Mouse (Mus musculus) limb, embryonic 10.5 days (tissue): ENCODE data around the gene Pskh1. TPM values are rescaled to one million over a fixed set of nuclear protein-coding genes. Genes with fewer than 3 reads are reported as not detected.

Experiments used
- DNase-seq: peaks from one replicate; pipeline ENCODE4 v3.0.0-alpha.2; 2017; ENCODE audit warnings: low spot score
- H3K27ac ChIP-seq: fragments of 300-500 bp; sonication (generic); 2 replicates; pipeline ENCODE4 v1.5.1; 2016; ENCODE audit warnings: mild to moderate bottlenecking
- H3K27me3 ChIP-seq: fragments of 300-500 bp; sonication (generic); 2 replicates; pipeline ENCODE4 v1.6.1; 2016; ENCODE audit warnings: low read depth, mild to moderate bottlenecking; ENCODE audit not compliant: poor library complexity, severe bottlenecking
- H3K36me3 ChIP-seq: fragments of 300-500 bp; sonication (generic); 2 replicates; pipeline ENCODE4 v1.6.1; 2016; ENCODE audit warnings: mild to moderate bottlenecking, moderate library complexity
- H3K4me1 ChIP-seq: fragments of 300-500 bp; sonication (generic); 2 replicates; pipeline ENCODE4 v1.6.1; 2016
- H3K4me3 ChIP-seq: fragments of 300-500 bp; sonication (generic); 2 replicates; pipeline ENCODE4 v1.5.1; 2016; ENCODE audit warnings: mild to moderate bottlenecking, moderate library complexity
- H3K9me3 ChIP-seq: fragments of 300-500 bp; sonication (generic); replicated peaks from 2 replicates; pipeline ENCODE4 v1.6.1; 2016; ENCODE audit warnings: mild to moderate bottlenecking
- WGBS: fragments of 180-500 bp; shearing (Covaris S2); methylation state at CpG from one replicate; pipeline ENCODE4 v1.1.7; 2016; 5-methylcytosine and 5-hydroxymethylcytosine counted together
- polyA plus RNA-seq: library from polyadenylated mRNA; unstranded; fragments of >200 nt; fragmentation: Nextera tagmentation; extraction: Ambion mirVana; gene quantifications from 2 replicates; pipeline ENCODE4 v1.2.1, GENCODE M21; 2016

The Pskh1 gene
- polyA plus RNA-seq, 1 experiment from 2014 or later: 45.9 TPM

- no peaks in the 10 kb centered on the region for H3K9me3 ChIP-seq
- H3K4me3 ChIP-seq: no peak overlapping the region
- no peak overlapping the region for H3K27ac ChIP-seq
- H3K4me1 ChIP-seq: no peaks in the 10 kb centered on the region
- peaks cover 61% of the 10 kb centered on the region for H3K36me3 ChIP-seq
- no peaks in the 10 kb centered on the region for H3K27me3 ChIP-seq
- DNase-seq: no peak
- WGBS: 93% methylated on average over 3 of the region's 3 CpGs
Observed at GRCm38 (mm10) chr8:105919390-105919789, 19.1 kb downstream of the Pskh1 start.

DNA sequence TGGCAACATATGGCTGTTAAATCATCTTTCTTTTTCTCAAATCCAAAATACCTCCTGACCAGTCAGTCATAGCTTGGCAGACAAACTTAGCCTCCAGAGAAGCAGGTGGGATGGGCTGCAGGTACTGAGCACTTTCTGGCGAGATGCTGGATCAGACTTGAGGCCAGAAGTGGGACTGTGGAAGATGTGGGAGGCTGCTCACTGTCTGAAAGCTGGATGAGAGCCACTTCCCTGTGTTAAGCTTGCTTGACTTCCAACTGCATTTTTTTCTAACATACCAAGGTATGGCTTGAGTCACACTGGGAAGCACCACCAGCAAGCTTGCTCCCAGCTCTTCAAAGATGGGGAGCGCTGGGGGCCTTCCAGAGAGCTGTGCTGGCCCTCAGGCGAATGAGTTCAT lies 24.9 kb downstream of the Pskh1 start:
- WGBS: 72% methylated on average over 3 of the region's 3 CpGs
- Histone ChIP-seq H3K4me1 (no peaks in the 10 kb centered on the region), H3K27ac (no peak overlapping the region), H3K27me3 (no peaks in the 10 kb centered on the region), H3K36me3 (peaks cover 40% of the 10 kb centered on the region), H3K4me3 (no peak overlapping the region), H3K9me3 (no peaks in the 10 kb centered on the region)
- DNase-seq: no peak

DNA sequence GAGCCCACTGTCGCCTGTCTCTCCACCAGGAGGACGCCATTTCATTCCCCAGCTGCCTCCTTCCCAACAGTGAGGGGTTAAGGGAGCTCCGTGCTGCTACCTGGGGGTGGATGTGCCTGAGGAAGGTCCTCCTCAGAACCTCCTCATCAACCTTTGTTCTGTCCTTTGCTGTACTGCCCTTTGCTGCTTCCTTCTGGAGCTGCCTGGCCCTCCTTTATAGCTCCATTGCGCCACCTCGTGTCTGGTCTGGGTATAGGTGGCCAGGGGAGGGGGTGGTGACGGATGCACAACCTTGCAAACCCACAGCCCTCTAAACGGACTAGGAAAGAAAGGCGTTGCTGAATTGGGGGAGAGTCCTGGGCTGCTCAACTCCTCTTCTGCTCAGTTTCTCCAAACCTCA lies 30.4 kb downstream of the Pskh1 start:
- 15% methylated on average over 8 of the region's 8 CpGs for WGBS
- Histone ChIP-seq H3K9me3 (no peaks in the 10 kb centered on the region), H3K4me1 (peaks cover 6% of the 10 kb centered on the region), H3K36me3 (peaks cover 36% of the 10 kb centered on the region), H3K27me3 (no peaks in the 10 kb centered on the region), H3K27ac (peak overlapping the region; percentile 72), H3K4me3 (no peak overlapping the region)
- peak; percentile 90 for DNase-seq

DNA sequence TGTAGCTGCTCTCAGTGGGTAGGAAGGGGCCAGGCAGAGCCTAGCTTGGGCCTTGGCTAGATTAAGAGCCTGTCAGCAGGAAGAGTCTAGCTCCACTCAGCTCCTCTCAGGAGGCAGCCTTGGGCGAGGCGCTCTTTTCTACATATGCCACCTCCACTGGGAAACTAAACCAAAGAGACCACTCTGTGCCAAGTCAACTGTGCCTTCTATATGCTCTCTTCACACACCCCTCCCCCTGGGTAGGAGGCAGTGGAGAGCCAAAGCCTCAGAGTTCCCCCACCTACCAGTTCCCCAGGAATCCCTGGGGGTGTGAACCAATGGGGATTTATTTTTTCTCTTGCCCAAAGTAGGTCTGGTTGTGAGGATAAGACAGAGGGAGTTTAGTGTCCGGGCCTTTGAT lies 31.0 kb downstream of the Pskh1 start:
- Histone ChIP-seq H3K36me3 (peaks cover 32% of the 10 kb centered on the region), H3K4me1 (peaks cover 13% of the 10 kb centered on the region), H3K4me3 (no peak overlapping the region), H3K27ac (no peak overlapping the region), H3K9me3 (no peaks in the 10 kb centered on the region), H3K27me3 (no peaks in the 10 kb centered on the region)
- WGBS: 95% methylated on average over 3 of the region's 3 CpGs
- no peak for DNase-seq

DNA sequence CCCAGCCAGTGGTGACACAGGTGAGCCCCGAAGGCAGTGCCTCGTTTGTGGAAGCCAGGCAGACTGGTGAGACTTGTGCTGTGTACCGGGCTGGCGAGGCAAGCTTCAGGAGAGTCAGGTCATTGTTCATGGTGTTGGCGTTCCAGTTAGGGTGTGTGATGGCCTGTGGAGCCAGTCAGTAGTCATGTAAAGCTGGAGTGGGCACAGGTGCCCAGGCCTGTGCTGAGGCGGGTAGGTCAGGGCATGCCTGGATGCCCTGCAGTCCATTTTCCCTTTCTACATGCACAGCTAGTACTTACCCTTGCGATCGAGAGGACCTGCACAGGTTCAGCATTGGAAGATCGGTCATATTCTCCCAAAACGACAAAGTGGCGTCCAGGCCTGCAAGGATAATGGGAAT lies 32.3 kb downstream of the Pskh1 start:
- no peaks in the 10 kb centered on the region for H3K9me3 ChIP-seq
- WGBS: 94% methylated on average over 11 of the region's 11 CpGs
- H3K36me3 ChIP-seq: peaks cover 27% of the 10 kb centered on the region
- no peak overlapping the region for H3K27ac ChIP-seq
- H3K4me1 ChIP-seq: peaks cover 23% of the 10 kb centered on the region
- no peak overlapping the region for H3K4me3 ChIP-seq
- no peaks in the 10 kb centered on the region for H3K27me3 ChIP-seq
- DNase-seq: no peak

GRCm38 (mm10) chr8:105933762-105934161 lies 33.5 kb downstream of the Pskh1 start, which contains the start of gene Ctrl:
Gene Ctrl (minus strand): TSS chr8:105933862.
- DNase-seq: no peak
- H3K9me3 ChIP-seq: no peaks in the 10 kb centered on the region
- no peak within 1 kb of the TSS for H3K4me3 ChIP-seq
- H3K27me3 ChIP-seq: no peaks in the 10 kb centered on the region
- 83% methylated on average over 2 of the region's 2 CpGs for WGBS
- peaks cover 33% of the 10 kb centered on the region for H3K4me1 ChIP-seq
- peaks cover 26% of the 10 kb centered on the region for H3K36me3 ChIP-seq
- H3K27ac ChIP-seq: no peak within 1 kb of the TSS

DNA sequence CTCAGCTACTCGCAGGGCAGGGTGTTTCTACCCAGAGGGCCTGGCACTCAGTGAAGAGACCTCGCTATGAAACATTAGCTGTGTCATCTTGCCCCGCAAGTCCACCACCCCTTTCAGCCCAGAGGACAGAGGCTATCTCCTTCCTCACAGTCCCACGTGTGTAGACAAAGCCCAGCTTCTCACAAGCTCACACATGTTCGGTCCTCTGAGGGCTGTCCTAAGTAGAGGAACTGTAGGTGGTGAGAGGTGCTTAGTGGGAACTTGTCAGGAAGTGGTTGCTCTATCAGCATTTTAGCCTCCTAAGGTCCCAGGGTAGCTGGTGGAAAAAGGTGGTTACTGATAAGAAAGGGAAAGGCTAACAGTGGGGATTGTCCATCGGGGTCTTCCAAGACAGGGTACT lies 34.9 kb downstream of the Pskh1 start:
- Histone ChIP-seq H3K27ac (no peak overlapping the region), H3K4me3 (no peak overlapping the region)
- WGBS: 88% methylated on average over 6 of the region's 6 CpGs

DNA sequence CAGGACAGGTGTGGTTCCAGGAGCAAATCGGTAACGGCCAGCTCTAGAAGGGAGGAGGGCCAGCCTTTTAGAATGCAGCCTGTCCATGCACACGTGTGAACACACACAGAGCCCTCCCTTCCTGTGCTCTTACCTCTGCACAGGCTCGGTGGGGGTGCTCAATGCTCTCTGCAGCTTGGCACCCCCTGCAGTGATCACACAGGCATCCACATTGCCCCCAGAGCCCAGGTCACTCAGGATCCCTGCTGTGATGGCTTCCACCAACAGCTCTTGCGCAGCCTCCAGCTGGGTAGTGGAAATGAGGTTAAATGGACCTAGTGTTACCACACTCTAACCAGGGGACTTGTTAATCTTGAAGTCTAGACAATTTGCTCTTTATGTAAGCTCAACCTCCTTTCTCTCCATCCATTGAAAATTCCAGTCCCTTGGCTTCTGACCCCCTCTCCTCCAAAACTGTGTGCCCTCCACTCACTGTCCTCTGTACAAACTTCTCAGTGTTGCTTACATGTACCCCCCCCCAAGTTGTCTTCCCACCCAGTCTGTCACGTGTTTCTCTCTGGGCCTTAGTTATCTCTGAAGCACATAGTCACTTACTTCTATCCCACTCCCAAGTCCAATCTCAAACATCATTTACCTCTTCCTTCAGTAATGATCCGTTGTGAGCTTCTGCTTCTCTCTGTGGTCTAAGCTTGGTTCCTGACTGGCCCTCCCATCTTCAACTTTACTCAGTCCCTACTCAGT lies 35.8 kb downstream of the Pskh1 start:
- Histone ChIP-seq H3K36me3 (peaks cover 24% of the 10 kb centered on the region), H3K27me3 (no peaks in the 10 kb centered on the region), H3K27ac (peak overlapping the region; percentile 89), H3K4me3 (peak overlapping the region; percentile 83), H3K4me1 (peaks cover 33% of the 10 kb centered on the region), H3K9me3 (no peaks in the 10 kb centered on the region)
- 38% methylated on average over 7 of the region's 7 CpGs for WGBS
- no peak for DNase-seq

More for the DNA sequence above, 34.9 kb downstream of the Pskh1 start:
- DNase-seq: no peak
- Histone ChIP-seq H3K27me3 (no peaks in the 10 kb centered on the region), H3K36me3 (peaks cover 26% of the 10 kb centered on the region), H3K4me1 (peaks cover 33% of the 10 kb centered on the region), H3K9me3 (no peaks in the 10 kb centered on the region)

DNA sequence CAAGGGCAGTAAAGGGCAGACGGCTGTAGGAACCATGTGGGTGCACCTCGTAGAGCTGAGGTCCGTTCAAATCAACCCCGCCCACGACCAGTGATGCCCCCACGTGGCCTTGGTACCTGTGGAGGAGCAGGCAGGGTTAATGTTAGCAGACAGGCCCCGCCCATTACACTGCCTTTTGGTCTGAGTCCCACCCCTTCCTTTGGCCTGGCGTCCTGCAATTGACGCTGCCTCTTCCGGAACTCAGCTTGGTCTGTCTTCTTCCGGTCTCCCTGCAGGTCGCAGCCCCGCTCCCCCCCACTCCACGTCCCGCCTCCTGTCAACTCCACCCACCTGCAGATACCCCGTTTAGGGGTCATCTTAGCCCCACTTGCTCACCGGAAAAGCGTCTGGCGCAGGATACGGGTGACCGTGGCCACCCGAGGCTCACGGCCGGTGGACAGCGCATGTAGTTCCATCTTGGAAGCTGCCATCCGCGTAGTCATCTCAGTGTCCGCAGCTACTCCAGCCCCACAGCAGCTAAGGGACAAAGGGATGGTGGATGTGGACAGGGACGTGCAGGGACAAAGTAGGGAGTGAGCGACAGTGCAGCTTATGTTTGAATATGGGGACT lies 36.7 kb downstream of the Pskh1 start:
- H3K27me3 ChIP-seq: no peaks in the 10 kb centered on the region
- H3K4me3 ChIP-seq: peak overlapping the region; percentile 83
- DNase-seq: peak; percentile 90
- H3K27ac ChIP-seq: peak overlapping the region; percentile 89
- no peaks in the 10 kb centered on the region for H3K9me3 ChIP-seq
- H3K4me1 ChIP-seq: peaks cover 33% of the 10 kb centered on the region
- under 1% methylated on average over 30 of the region's 30 CpGs for WGBS
- H3K36me3 ChIP-seq: peaks cover 25% of the 10 kb centered on the region

DNA sequence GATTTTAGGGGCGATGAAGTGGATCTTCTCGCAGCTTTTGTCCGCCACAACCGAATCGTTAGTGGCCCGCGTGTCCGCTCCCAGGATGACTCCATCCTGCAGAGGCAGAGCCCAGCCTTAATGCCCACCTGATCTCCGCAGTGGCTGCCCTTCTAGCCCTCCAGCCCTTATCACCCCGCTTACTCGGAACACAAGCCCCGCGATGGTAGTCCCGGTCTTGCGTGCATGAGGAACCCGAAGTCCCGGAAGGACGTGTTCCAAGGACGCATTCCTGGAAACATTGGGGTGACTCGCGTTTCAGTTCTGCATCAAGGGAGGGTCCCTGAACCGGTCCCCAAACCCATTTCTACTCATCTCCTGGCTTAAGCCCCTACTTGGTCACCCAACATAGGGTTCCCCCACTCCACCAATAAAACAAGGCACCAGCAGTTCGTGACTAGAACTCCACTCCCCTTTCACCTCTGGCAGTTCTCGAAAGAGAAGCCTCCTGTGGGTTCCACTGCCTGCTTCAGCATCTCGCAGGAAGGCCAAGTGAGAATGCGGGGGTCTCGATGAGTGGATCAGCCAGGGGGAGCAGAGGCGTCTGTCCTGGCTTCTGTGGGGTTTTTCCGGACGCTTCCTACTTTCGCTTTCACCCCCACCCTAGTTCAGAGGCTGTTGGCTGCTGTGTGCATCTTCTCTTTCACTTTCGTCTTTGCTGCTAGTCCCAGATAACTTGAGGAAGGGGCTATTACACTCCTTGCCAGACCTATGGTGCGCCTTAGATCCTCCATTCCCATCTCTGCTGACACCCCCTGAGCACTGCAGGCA lies 37.5 kb downstream of the Pskh1 start:
- H3K4me3 ChIP-seq: peak overlapping the region; percentile 83
- H3K9me3 ChIP-seq: no peaks in the 10 kb centered on the region
- DNase-seq: peak; percentile 44
- H3K27ac ChIP-seq: peak overlapping the region; percentile 89
- H3K4me1 ChIP-seq: peaks cover 33% of the 10 kb centered on the region
- no peaks in the 10 kb centered on the region for H3K27me3 ChIP-seq
- WGBS: 1% methylated on average over 33 of the region's 33 CpGs
- peaks cover 28% of the 10 kb centered on the region for H3K36me3 ChIP-seq

DNA sequence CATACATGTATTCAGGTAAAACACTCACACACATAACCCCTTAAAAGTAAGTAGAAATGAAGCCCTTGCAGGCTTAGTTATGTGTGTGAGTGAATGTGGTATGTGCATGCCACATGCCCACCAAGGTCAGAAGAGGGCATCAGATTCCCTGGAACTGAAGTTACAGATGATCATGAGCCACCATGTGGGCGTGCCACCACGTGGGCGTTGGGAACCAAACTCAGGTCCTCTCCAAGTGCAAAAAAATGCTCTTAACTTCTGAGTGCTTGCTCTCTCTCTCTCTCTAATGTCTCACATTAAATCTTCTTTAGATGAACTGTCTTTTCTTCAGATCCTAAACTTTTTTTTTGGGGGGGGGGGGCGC lies 38.0 kb downstream of the Pskh1 start, which contains the start of gene Psmb10:
Gene Psmb10 (minus strand): TSS at position 139 of the 364 bp plus-strand sequence.
- H3K4me1 ChIP-seq: peaks cover 33% of the 10 kb centered on the region
- peak; percentile 43 for DNase-seq
- 37% methylated on average over 4 of the region's 4 CpGs for WGBS

DNA sequence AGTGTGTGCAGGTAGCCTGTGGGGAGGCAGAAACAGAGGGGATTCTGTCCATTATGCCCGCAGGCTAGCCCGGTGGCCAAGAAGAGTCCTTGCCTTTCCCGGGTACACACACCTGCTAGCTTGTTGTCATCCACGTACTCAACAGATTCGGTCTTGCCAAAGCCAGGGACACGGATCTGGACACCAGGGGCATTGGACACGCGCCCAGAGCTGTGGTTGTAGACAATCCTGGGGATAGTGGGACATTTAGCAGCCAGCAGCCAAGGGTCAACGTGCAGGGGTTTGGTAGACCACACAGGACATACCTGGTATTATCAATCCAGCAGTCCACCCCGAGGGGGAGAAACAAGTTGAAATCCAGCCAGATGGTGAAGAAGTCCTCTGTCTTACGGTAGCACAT lies 41.8 kb downstream of the Pskh1 start:
- no peak for DNase-seq
- H3K4me1 ChIP-seq: peaks cover 14% of the 10 kb centered on the region
- no peak overlapping the region for H3K27ac ChIP-seq
- H3K9me3 ChIP-seq: no peaks in the 10 kb centered on the region
- no peaks in the 10 kb centered on the region for H3K27me3 ChIP-seq
- H3K4me3 ChIP-seq: no peak overlapping the region
- peaks cover 70% of the 10 kb centered on the region for H3K36me3 ChIP-seq
- 95% methylated on average over 11 of the region's 11 CpGs for WGBS

More for the DNA sequence above, 38.0 kb downstream of the Pskh1 start, which contains the start of gene Psmb10:
- peaks cover 34% of the 10 kb centered on the region for H3K36me3 ChIP-seq
- H3K4me3 ChIP-seq: peak within 1 kb of the TSS; percentile 83
- H3K27ac ChIP-seq: peak within 1 kb of the TSS; percentile 89
- no peaks in the 10 kb centered on the region for H3K9me3 ChIP-seq
- H3K27me3 ChIP-seq: no peaks in the 10 kb centered on the region

- Histone ChIP-seq H3K27me3 (no peaks in the 10 kb centered on the region), H3K4me1 (peaks cover 9% of the 10 kb centered on the region), H3K27ac (no peak overlapping the region), H3K36me3 (peaks cover 75% of the 10 kb centered on the region), H3K9me3 (no peaks in the 10 kb centered on the region), H3K4me3 (no peak overlapping the region)
- WGBS: 94% methylated on average over 5 of the region's 5 CpGs
- no peak for DNase-seq
Observed at GRCm38 (mm10) chr8:105942542-105942941, 42.3 kb downstream of the Pskh1 start.
